Mouse (Mus musculus) limb, embryonic 13.5 days (tissue): ENCODE measurements around the gene Gm20388. TPM values are rescaled to one million over a fixed set of nuclear protein-coding genes. Genes with fewer than 3 reads are reported as not detected.

Experiments
- ATAC-seq: fragments of 200-750 bp; cut with Nextera tagmentation; 2 replicates; pipeline ENCODE4 v1.8.0; 2017; ENCODE audit warnings: low read depth, moderate number of reproducible peaks, moderate TSS enrichment; ENCODE audit not compliant: low FRiP score
- H3K27ac ChIP-seq: fragments of 300-500 bp; sonication (generic); 2 replicates; pipeline ENCODE4 v1.5.1; 2015; ENCODE audit warnings: inconsistent platforms, mild to moderate bottlenecking, moderate library complexity
- H3K27me3 ChIP-seq: fragments of 300-500 bp; sonication (generic); 2 replicates; pipeline ENCODE4 v1.6.1; 2015; ENCODE audit warnings: mild to moderate bottlenecking, inconsistent platforms
- H3K36me3 ChIP-seq: fragments of 300-500 bp; sonication (generic); 2 replicates; pipeline ENCODE4 v1.6.1; 2015; ENCODE audit warnings: inconsistent platforms, mild to moderate bottlenecking, moderate library complexity
- H3K4me1 ChIP-seq: fragments of 300-500 bp; sonication (generic); 2 replicates; pipeline ENCODE4 v1.6.1; 2015; ENCODE audit warnings: inconsistent platforms
- H3K4me2 ChIP-seq: fragments of 300-500 bp; sonication (generic); replicated peaks from 2 replicates; pipeline ENCODE4 v1.6.1; 2015; ENCODE audit warnings: inconsistent platforms, mild to moderate bottlenecking, moderate library complexity
- H3K4me3 ChIP-seq: fragments of 300-500 bp; sonication (generic); 2 replicates; pipeline ENCODE4 v1.5.1; 2015; ENCODE audit warnings: moderate library complexity, mild to moderate bottlenecking, inconsistent platforms
- H3K9ac ChIP-seq: fragments of 300-500 bp; sonication (generic); 2 replicates; pipeline ENCODE4 v1.6.1; 2015; ENCODE audit warnings: mild to moderate bottlenecking, inconsistent platforms
- H3K9me3 ChIP-seq: fragments of 300-500 bp; sonication (generic); 2 replicates; pipeline ENCODE4 v1.6.1; 2016; ENCODE audit warnings: inconsistent platforms
- WGBS: fragments of 180-500 bp; shearing (Covaris S2); methylation state at CpG from one replicate; pipeline ENCODE4 v1.1.7; 2015; 5-methylcytosine and 5-hydroxymethylcytosine counted together
- polyA plus RNA-seq: library from polyadenylated mRNA; unstranded; fragments of >200 nt; fragmentation: Nextera tagmentation; extraction: Ambion mirVana; gene quantifications from 2 replicates; pipeline ENCODE4 v1.2.1, GENCODE M21; 2015

Gene Gm20388
- polyA plus RNA-seq, 1 experiment from 2014 or later: 7.1 TPM

DNA sequence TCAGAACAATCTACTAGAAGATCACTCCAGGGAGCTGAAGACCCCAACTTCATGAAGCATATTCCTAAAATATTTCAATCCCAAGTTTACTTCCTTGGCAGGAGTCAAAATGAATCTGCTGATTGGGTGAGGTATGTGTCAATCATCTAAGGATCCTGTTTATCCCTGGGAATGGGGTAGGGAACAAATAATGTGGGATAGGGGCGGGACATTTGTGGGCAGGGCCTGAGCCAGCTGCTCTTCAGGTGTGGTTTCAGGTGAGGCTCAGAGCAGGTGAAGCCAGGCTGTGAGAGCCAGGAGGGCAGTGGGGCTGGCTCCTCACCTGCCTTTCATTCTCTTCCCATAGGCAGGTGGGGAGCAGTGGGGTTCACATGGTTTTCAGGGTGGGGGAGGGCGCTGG, 2816.1 kb downstream of the Gm20388 start:
- Histone ChIP-seq H3K27ac (no peak overlapping the region), H3K27me3 (peaks cover 10% of the 10 kb centered on the region), H3K9ac (no peak overlapping the region), H3K36me3 (no peaks in the 10 kb centered on the region), H3K4me2 (no peak overlapping the region), H3K4me1 (peaks cover 12% of the 10 kb centered on the region), H3K9me3 (no peaks in the 10 kb centered on the region), H3K4me3 (no peak overlapping the region)
- no peak for ATAC-seq
- WGBS: 69% methylated on average over 2 of the region's 2 CpGs

GRCm38 (mm10) chr8:122727412-122727811, 2816.8 kb downstream of the Gm20388 start:
- Histone ChIP-seq H3K9me3 (no peaks in the 10 kb centered on the region), H3K27me3 (peaks cover 3% of the 10 kb centered on the region), H3K9ac (no peak overlapping the region), H3K4me1 (peaks cover 12% of the 10 kb centered on the region), H3K36me3 (no peaks in the 10 kb centered on the region), H3K27ac (no peak overlapping the region), H3K4me3 (no peak overlapping the region), H3K4me2 (no peak overlapping the region)
- ATAC-seq: no peak
- WGBS: 67% methylated on average over 5 of the region's 5 CpGs

DNA sequence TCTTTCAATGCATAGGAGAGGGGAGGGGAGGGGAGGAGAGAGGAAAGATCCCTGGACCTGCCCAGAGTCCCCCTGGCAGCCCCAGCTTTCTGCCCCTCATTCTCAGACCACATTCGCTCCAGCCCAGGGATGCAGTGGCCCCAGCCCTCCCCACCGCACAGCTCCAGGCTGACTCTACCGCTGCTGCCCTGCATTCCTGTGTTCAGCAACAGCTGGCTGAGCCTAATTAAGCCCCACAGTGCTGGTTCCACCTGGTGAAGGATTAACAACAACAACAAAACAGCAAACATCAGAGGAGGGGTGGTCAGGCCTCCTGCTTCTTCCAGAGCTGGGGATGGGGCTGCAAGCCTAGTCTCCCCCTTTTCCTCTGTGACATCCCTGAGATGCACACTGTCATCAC, 2818.0 kb downstream of the Gm20388 start:
- Histone ChIP-seq H3K9me3 (no peaks in the 10 kb centered on the region), H3K9ac (peak overlapping the region; percentile 26), H3K27ac (no peak overlapping the region), H3K36me3 (no peaks in the 10 kb centered on the region), H3K4me3 (no peak overlapping the region), H3K4me2 (no peak overlapping the region), H3K27me3 (no peaks in the 10 kb centered on the region; the same call in 1 of the 2 replicates), H3K4me1 (peaks cover 12% of the 10 kb centered on the region)
- WGBS: 8% methylated on average over 3 of the region's 3 CpGs
- no peak for ATAC-seq

DNA sequence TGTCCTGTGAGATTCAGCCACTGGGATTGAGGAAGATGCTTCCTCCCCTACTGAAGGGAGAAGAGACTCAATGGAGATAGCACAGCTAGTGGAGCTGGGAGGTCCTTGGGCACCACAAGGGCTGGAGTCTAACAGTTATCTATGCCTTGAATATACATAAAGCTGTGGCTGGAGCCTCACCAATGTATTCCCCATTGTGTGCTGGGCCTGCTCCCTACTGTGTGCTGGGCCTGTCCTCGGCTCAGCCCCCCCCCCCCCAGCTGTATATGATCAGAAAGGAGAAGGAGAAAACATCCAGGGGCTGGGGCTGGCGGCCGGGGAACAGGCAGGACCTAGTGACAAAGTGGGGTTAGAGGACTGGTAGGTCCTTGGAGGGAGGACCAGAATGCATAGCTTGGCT, 2824.5 kb downstream of the Gm20388 start:
- H3K36me3 ChIP-seq: no peaks in the 10 kb centered on the region
- WGBS: 60% methylated on average over 3 of the region's 3 CpGs

DNA sequence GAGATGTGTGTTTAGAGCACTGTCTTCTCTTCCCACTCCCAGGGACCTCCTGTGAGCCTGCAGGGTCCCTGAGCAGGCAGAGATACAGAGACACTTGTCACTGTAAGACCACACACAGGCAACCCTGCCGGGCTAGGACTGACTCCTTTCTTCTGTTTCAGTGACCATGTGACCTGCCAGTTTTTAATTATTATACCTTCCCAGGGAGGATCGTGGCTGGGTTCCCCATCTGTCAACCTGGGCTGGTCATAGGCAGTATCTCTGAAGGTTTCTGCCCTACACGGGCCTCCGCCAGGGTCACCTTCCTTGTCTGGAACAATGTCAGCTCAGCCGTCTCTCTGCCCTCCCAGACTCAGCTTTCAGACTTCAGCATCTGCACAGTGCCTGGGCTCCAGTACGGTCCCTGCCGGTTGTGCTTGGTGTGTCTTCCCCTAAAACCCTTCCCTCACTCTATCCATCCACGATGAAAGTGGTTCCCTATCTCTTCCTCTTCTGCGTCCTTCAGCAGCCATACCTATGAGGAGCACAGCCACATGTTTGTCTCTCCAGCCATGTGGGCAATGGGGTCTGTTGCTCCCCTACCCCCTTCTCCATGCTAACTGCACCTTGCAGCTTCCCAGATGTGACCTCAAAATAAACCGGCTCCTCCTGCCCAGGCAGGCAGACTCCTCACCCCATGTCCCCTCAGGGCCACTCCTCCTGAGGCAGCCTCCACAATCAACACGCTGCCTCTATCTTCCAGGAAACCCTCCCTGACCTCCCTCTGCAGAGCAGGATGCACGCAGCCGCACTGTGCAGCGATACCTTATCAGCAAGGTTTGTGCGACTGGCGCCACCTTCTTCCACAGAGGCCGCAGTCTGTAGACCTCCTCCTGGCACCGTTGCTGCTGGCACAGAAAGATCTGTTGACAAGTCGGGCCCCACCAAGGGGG, 2825.2 kb downstream of the Gm20388 start:
- Histone ChIP-seq H3K9ac (no peak overlapping the region), H3K9me3 (no peaks in the 10 kb centered on the region), H3K4me3 (no peak overlapping the region), H3K4me2 (no peak overlapping the region), H3K36me3 (no peaks in the 10 kb centered on the region), H3K27ac (no peak overlapping the region), H3K27me3 (peaks cover 17% of the 10 kb centered on the region), H3K4me1 (peaks cover 9% of the 10 kb centered on the region)
- WGBS: 64% methylated on average over 19 of the region's 19 CpGs
- no peak for ATAC-seq

More for the DNA sequence above, 2824.5 kb downstream of the Gm20388 start:
- Histone ChIP-seq H3K4me3 (no peak overlapping the region), H3K4me2 (no peak overlapping the region), H3K27me3 (peaks cover 12% of the 10 kb centered on the region), H3K4me1 (peaks cover 9% of the 10 kb centered on the region), H3K9me3 (no peaks in the 10 kb centered on the region), H3K9ac (no peak overlapping the region), H3K27ac (no peak overlapping the region)
- no peak for ATAC-seq

DNA sequence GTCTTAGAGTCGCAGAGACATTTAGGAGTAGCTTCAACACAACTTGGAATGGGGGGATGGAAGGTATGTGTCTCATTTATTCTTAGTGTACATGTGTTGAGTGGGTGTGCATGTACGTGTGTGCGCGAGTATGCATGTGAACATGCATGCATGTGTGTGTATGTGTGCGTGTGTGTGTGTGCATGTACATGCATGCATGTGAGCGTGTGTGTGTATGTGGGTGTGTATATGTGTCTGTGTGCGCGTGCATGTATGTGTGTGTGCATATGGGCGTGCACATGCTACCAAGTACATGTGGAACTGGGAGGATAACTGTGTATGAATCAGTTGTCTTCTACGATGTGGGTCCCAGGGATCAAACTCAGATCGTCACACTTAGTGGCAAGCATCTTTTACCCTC, 2826.0 kb downstream of the Gm20388 start:
- Histone ChIP-seq H3K27me3 (peaks cover 24% of the 10 kb centered on the region), H3K4me3 (no peak overlapping the region), H3K4me1 (peaks cover 9% of the 10 kb centered on the region), H3K9ac (no peak overlapping the region), H3K27ac (no peak overlapping the region), H3K4me2 (no peak overlapping the region), H3K9me3 (no peaks in the 10 kb centered on the region), H3K36me3 (no peaks in the 10 kb centered on the region)
- no peak for ATAC-seq
- 89% methylated on average over 11 of the region's 11 CpGs for WGBS

- no peak overlapping the region for H3K4me3 ChIP-seq
- no peak overlapping the region for H3K9ac ChIP-seq
- no peaks in the 10 kb centered on the region for H3K9me3 ChIP-seq
- H3K4me1 ChIP-seq: peaks cover 9% of the 10 kb centered on the region
- no peak overlapping the region for H3K27ac ChIP-seq
- H3K4me2 ChIP-seq: no peak overlapping the region
- no peak for ATAC-seq
- 40% methylated on average over 4 of the region's 4 CpGs for WGBS
- peaks cover 29% of the 10 kb centered on the region for H3K27me3 ChIP-seq
- H3K36me3 ChIP-seq: no peaks in the 10 kb centered on the region
Measured at GRCm38 (mm10) chr8:122737071-122737470, 2826.4 kb downstream of the Gm20388 start.

GRCm38 (mm10) chr8:122737886-122738285, 2827.2 kb downstream of the Gm20388 start:
- no peak overlapping the region for H3K4me2 ChIP-seq
- no peaks in the 10 kb centered on the region for H3K9me3 ChIP-seq
- 92% methylated on average over 6 of the region's 6 CpGs for WGBS
- H3K27me3 ChIP-seq: peaks cover 37% of the 10 kb centered on the region
- peaks cover 16% of the 10 kb centered on the region for H3K4me1 ChIP-seq
- no peak for ATAC-seq
- no peaks in the 10 kb centered on the region for H3K36me3 ChIP-seq
- H3K9ac ChIP-seq: no peak overlapping the region
- H3K4me3 ChIP-seq: no peak overlapping the region
- no peak overlapping the region for H3K27ac ChIP-seq

DNA sequence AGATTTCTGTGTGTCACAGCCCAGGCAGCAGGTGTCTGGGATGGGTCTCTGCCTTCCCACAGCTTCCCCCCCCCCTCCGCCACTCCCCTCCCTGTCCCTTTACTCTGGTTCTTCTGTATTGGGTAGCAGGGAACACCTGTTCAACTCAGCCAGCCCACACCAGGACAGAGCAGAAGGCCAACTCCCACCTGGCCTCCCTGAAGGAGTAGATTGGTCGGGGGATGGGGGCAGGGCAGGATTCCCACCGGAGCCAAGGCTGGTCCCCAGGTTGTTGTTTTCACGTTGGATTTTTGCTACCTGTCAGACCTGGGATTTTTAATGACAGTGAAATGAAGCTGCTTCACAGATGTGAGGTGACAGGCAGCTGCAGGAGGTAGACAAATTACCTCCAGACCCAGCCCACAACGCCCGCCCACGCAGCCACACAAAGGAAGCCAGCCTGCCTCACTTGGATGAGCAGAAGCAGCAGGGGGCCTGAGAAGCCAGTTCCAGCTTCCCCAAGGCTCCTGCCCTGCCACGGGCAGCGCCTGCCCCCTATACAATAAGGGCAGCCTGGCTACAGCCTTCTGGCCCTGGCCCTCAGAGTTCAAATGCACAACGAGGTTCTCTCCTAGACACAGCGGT, 2828.6 kb downstream of the Gm20388 start:
- H3K36me3 ChIP-seq: no peaks in the 10 kb centered on the region
- no peak overlapping the region for H3K4me2 ChIP-seq
- H3K9ac ChIP-seq: no peak overlapping the region
- ATAC-seq: no peak
- no peak overlapping the region for H3K27ac ChIP-seq
- H3K27me3 ChIP-seq: peaks cover 50% of the 10 kb centered on the region
- peaks cover 16% of the 10 kb centered on the region for H3K4me1 ChIP-seq
- no peak overlapping the region for H3K4me3 ChIP-seq
- no peaks in the 10 kb centered on the region for H3K9me3 ChIP-seq
- 16% methylated on average over 11 of the region's 11 CpGs for WGBS

DNA sequence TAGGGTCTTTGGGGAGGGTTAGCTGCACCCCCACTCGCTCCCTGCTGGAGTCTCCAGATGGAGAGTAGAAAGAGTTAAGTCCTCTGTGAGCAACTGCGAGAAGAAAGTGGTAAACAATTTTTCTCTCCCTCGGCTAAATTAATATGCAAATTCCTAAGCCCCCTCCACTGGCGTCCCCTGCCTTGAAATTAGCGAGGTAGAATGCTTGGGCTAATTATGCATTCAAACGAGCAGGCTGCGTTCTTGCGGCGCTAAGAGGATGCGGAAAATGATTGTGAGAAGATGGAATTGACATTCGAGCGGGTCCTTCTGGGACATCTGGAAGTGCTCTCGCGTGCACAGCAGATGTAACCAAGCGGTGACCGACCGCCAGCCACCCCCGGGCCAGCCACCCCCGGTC, 2831.8 kb downstream of the Gm20388 start:
- Histone ChIP-seq H3K36me3 (no peaks in the 10 kb centered on the region), H3K4me2 (no peak overlapping the region), H3K4me3 (no peak overlapping the region), H3K27me3 (peaks cover 67% of the 10 kb centered on the region), H3K9ac (no peak overlapping the region), H3K27ac (no peak overlapping the region), H3K9me3 (no peaks in the 10 kb centered on the region), H3K4me1 (peaks cover 37% of the 10 kb centered on the region)
- ATAC-seq: no peak
- 13% methylated on average over 19 of the region's 19 CpGs for WGBS

- no peaks in the 10 kb centered on the region for H3K36me3 ChIP-seq
- peaks cover 64% of the 10 kb centered on the region for H3K27me3 ChIP-seq
- H3K4me1 ChIP-seq: peaks cover 35% of the 10 kb centered on the region
- H3K9me3 ChIP-seq: no peaks in the 10 kb centered on the region
- H3K9ac ChIP-seq: no peak overlapping the region; the same call in 1 of the 2 replicates
- peak overlapping the region; percentile 21; the same call in 1 of the 2 replicates for H3K4me3 ChIP-seq
- H3K4me2 ChIP-seq: peak overlapping the region; percentile 50
- no peak overlapping the region; the same call in 1 of the 2 replicates for H3K27ac ChIP-seq
- ATAC-seq: no peak; the same call in 1 of the 2 replicates
- WGBS: 17% methylated on average over 17 of the region's 17 CpGs
Measured at GRCm38 (mm10) chr8:122745022-122745749, 2834.5 kb downstream of the Gm20388 start.
